In the genomic region with DNA sequence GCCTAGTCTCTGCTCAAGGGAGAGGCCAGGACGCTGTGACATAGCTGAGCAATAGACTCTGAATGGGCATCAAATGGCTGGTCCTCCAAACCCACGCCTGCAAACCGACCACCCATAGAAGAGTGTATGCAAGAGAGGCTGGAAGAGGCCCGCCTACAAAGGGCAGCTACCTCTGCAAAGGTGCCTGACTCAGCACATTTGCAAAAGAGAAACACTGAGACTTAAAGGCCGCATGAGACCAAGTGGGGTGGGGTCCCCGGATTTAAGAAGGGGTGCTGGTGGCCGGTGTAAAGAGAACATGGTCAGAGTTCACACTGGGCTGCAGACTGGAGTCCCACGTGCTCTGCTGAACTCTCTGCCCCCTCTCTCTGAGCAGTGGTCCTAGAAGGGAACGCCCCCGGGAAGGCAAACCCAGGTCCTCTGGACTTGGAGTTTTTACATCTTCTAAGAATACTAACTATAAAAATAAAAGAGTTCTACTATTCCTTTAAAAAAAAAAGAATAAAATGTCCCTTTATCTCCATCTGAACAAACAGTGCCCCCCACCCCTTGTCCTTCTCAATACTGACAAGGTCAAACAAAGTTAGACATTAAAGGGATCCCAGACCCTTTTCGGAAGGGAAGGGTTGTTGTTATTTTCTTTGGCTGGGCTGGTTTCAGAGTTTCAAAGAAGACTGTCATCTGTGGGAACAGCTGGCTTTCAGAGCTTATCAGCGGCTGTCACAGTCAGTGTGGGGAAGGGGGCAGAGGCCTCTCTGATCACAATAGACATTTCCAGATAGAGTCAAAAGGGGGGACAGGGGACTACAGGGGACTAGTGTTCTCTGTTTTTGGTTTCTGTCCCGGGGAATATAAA, we compare ENCODE assay signal across 13 mouse cellular contexts. TPM values are rescaled to one million over a fixed set of nuclear protein-coding genes. Genes with fewer than 3 reads are reported as not detected.
A peak's percentile ranks its signal among the peaks of the same experiment; 100 is the strongest.
DNase-seq lines count a peak whose midpoint lies in the region; ATAC-seq lines count a peak whose summit lies in the region.
"Had no signal": no experiment of that assay in that cellular context is flagged by ENCODE, and none has a peak within 500 bp of the region (broad histone marks: within the 10 kb centered on the region; RNA-seq: fewer than 3 reads in every experiment).

No protein-coding gene starts in this region.

- 35% methylated on average over 13 of the region's 13 CpGs for WGBS in heart, embryonic 13.5 days
- 54% methylated on average over 13 of the region's 13 CpGs for WGBS in neural tube, embryonic 11.5 days
- WGBS in neural tube, embryonic 15.5 days = 69% methylated on average over 13 of the region's 13 CpGs
- WGBS in hindbrain, embryonic 13.5 days = 40% methylated on average over 13 of the region's 13 CpGs

- no peak for ATAC-seq in heart, embryonic 13.5 days (ENCODE audit: extremely low read depth, insufficient number of reproducible peaks, low FRiP score, low TSS enrichment)
- no peak for ATAC-seq in neural tube, embryonic 11.5 days (ENCODE audit: insufficient read depth, low FRiP score, low TSS enrichment)
- no peak for ATAC-seq in neural tube, embryonic 15.5 days (ENCODE audit: low FRiP score)
- no peak for ATAC-seq in hindbrain, embryonic 13.5 days (ENCODE audit: low FRiP score)
- ATAC-seq: lung, postnatal 0 days had no signal

- peak overlapping the region; percentile 52; the same call in 1 of the 2 replicates for H3K9ac ChIP-seq in heart, embryonic 13.5 days
- H3K9ac ChIP-seq in neural tube, embryonic 11.5 days (ENCODE audit: low read length) = no peak overlapping the region
- H3K9ac ChIP-seq in neural tube, embryonic 15.5 days (replicated peaks) = no peak overlapping the region
- 0 out of 2 replicates have a peak overlapping the region, but pooled peaks have one; percentile 4 for H3K9ac ChIP-seq in hindbrain, embryonic 13.5 days

- H3K9me3 ChIP-seq in heart, embryonic 13.5 days = no peaks in the 10 kb centered on the region
- no peaks in the 10 kb centered on the region for H3K9me3 ChIP-seq in neural tube, embryonic 11.5 days (ENCODE audit: control insufficient read depth, low read length)
- H3K9me3 ChIP-seq in neural tube, embryonic 15.5 days (replicated peaks) = no peaks in the 10 kb centered on the region
- no peaks in the 10 kb centered on the region for H3K9me3 ChIP-seq in hindbrain, embryonic 13.5 days

- peak overlapping the region; percentile 74 for H3K27ac ChIP-seq in heart, embryonic 13.5 days (replicated peaks)
- H3K27ac ChIP-seq in neural tube, embryonic 11.5 days (ENCODE audit: low read depth, low read length) = 0 out of 2 replicates have a peak overlapping the region, but pooled peaks have one; percentile 29
- no peak overlapping the region for H3K27ac ChIP-seq in neural tube, embryonic 15.5 days (replicated peaks)
- H3K27ac ChIP-seq in hindbrain, embryonic 13.5 days = no peak overlapping the region

- H3K4me1 ChIP-seq in heart, embryonic 13.5 days = peaks cover 79% of the 10 kb centered on the region
- H3K4me1 ChIP-seq in neural tube, embryonic 11.5 days (ENCODE audit: control insufficient read depth, insufficient read depth, low read length) = peaks cover 24% of the 10 kb centered on the region
- H3K4me1 ChIP-seq in neural tube, embryonic 15.5 days = peaks cover 25% of the 10 kb centered on the region
- peaks cover 45% of the 10 kb centered on the region for H3K4me1 ChIP-seq in hindbrain, embryonic 13.5 days (replicated peaks)

- intact Hi-C loops in heart, postnatal 36 days (cut with DNase I) = loop anchor here (5.0 kb wide), 2 partner anchors 73 to 378 kb away; no protein-coding TSS in a partner anchor

- no peaks in the 10 kb centered on the region for H3K27me3 ChIP-seq in heart, embryonic 13.5 days (replicated peaks)
- no peaks in the 10 kb centered on the region for H3K27me3 ChIP-seq in neural tube, embryonic 11.5 days (ENCODE audit: control insufficient read depth, insufficient read depth, low read length)
- no peaks in the 10 kb centered on the region for H3K27me3 ChIP-seq in neural tube, embryonic 15.5 days (replicated peaks)
- no peaks in the 10 kb centered on the region for H3K27me3 ChIP-seq in hindbrain, embryonic 13.5 days

- no peak for DNase-seq in heart, postnatal 36 days
- no peak for DNase-seq in neural tube, embryonic 11.5 days (ENCODE audit: low spot score)
- DNase-seq in natural killer cell, adult 2 months (ENCODE audit: low spot score in 2 of 2) = no peak
- no peak for DNase-seq in left cerebral cortex, adult 18-20 months (ENCODE audit: low spot score in 2 of 2)
- no peak for DNase-seq in MN1 (ENCODE audit: low spot score)
- DNase-seq: adrenal gland, adult 8-10 months; cerebellum, adult 8-10 months; gastrocnemius, postnatal 25 days; right cerebral cortex, adult 18-20 months had no signal

- H3K4me3 ChIP-seq in heart, embryonic 13.5 days = no peak overlapping the region
- no peak overlapping the region for H3K4me3 ChIP-seq in neural tube, embryonic 11.5 days (ENCODE audit: low read depth, low read length)
- H3K4me3 ChIP-seq in neural tube, embryonic 15.5 days (replicated peaks) = no peak overlapping the region
- no peak overlapping the region for H3K4me3 ChIP-seq in hindbrain, embryonic 13.5 days

- H3K36me3 ChIP-seq in heart, embryonic 13.5 days = peaks cover 16% of the 10 kb centered on the region
- peaks cover 2% of the 10 kb centered on the region; the same call in 1 of the 2 replicates for H3K36me3 ChIP-seq in neural tube, embryonic 11.5 days (ENCODE audit: control insufficient read depth, insufficient read depth, low read length)
- H3K36me3 ChIP-seq in neural tube, embryonic 15.5 days = no peaks in the 10 kb centered on the region
- H3K36me3 ChIP-seq in hindbrain, embryonic 13.5 days = 0 out of 2 replicates have a peak, but pooled peaks cover 5% of the 10 kb centered on the region

- H3K4me2 ChIP-seq in heart, embryonic 13.5 days = peak overlapping the region; percentile 28
- no peak overlapping the region for H3K4me2 ChIP-seq in neural tube, embryonic 11.5 days (ENCODE audit: low read depth)
- no peak overlapping the region for H3K4me2 ChIP-seq in neural tube, embryonic 15.5 days
- no peak overlapping the region for H3K4me2 ChIP-seq in hindbrain, embryonic 13.5 days

RNA-seq across cellular contexts. Expression of a gene that starts 32.2 kb away (rescaled TPM):
- 143 and 155 TPM in 2 replicates for polyA plus RNA-seq in heart, embryonic 13.5 days (2015; fragmentation: Nextera tagmentation; extraction: Ambion mirVana)
- total RNA-seq in heart, postnatal 36 days (2021) = 10 to 100 TPM; 11.4 to 12.0 TPM
- 80.1 and 83.2 TPM in 2 replicates for polyA plus RNA-seq in neural tube, embryonic 11.5 days (2014; fragmentation: Nextera tagmentation; extraction: Ambion mirVana)
- 37.5 and 48.2 TPM in 2 replicates for polyA plus RNA-seq in neural tube, embryonic 15.5 days (2015; fragmentation: Nextera tagmentation; extraction: Ambion mirVana)
- 53.1 and 62.7 TPM in 2 replicates for polyA plus RNA-seq in hindbrain, embryonic 13.5 days (2015; fragmentation: Nextera tagmentation; extraction: Ambion mirVana)
- 1 to 10 TPM; 4.4 to 4.5 TPM for total RNA-seq in left cerebral cortex, adult 18-20 months (2021)

Comparison
In these comparisons a context has a peak if more than half of its experiments do, and no peak if none do; other contexts are left out.
1. H3K27ac ChIP-seq: peak in heart, embryonic 13.5 days (single experiment) and neural tube, embryonic 11.5 days (single experiment); none in neural tube, embryonic 15.5 days (single experiment) and hindbrain, embryonic 13.5 days (single experiment).
2. H3K9ac ChIP-seq: peak in heart, embryonic 13.5 days (single experiment) and hindbrain, embryonic 13.5 days (single experiment); none in neural tube, embryonic 11.5 days (single experiment) and neural tube, embryonic 15.5 days (single experiment).